Mouse (Mus musculus) thymus, adult 2 months (tissue): ENCODE results near the gene Mthfd1l. TPM values are rescaled to one million over a fixed set of nuclear protein-coding genes. Genes with fewer than 3 reads are reported as not detected.

ENCODE experiments used
- DNase-seq: peaks from one replicate; pipeline ENCODE4 v3.0.0; 2021
- H3K27ac ChIP-seq: fragments of 200-500 bp; 2 replicates; pipeline ENCODE4 v1.5.1; 2012; ENCODE audit warnings: low read length, control low read depth; ENCODE audit not compliant: control insufficient read depth, insufficient read depth
- H3K27me3 ChIP-seq: fragments of 200-500 bp; 2 replicates; pipeline ENCODE4 v1.6.1; 2012; ENCODE audit warnings: mild to moderate bottlenecking, low read length, moderate library complexity, mixed read lengths; ENCODE audit not compliant: control insufficient read depth, insufficient read depth
- H3K36me3 ChIP-seq: fragments of 200-500 bp; 2 replicates; pipeline ENCODE4 v1.6.1; 2012; ENCODE audit warnings: mild to moderate bottlenecking, low read length, moderate library complexity; ENCODE audit not compliant: control insufficient read depth, insufficient read depth
- H3K4me1 ChIP-seq: fragments of 200-500 bp; replicated peaks from 2 replicates; pipeline ENCODE4 v1.6.1; 2012; ENCODE audit warnings: low read length; ENCODE audit not compliant: control insufficient read depth, insufficient read depth
- H3K4me3 ChIP-seq: fragments of 200-500 bp; 2 replicates; pipeline ENCODE4 v1.5.1; 2012; ENCODE audit warnings: mild to moderate bottlenecking, low read length, control low read depth, moderate library complexity; ENCODE audit not compliant: control insufficient read depth, insufficient read depth
- CTCF ChIP-seq: fragments of 200-500 bp; IDR thresholded peaks from 2 replicates; pipeline ENCODE4 v1.5.1; 2012; ENCODE audit warnings: mild to moderate bottlenecking, control low read depth, low read length, moderate library complexity, borderline replicate concordance; ENCODE audit not compliant: control insufficient read depth, poor library complexity, insufficient read depth; ENCODE audit errors: extremely low read depth
- POLR2A ChIP-seq: fragments of 200-500 bp; IDR thresholded peaks from 2 replicates; pipeline ENCODE4 v1.6.1; 2012; ENCODE audit warnings: mild to moderate bottlenecking, low read length, control low read depth, moderate library complexity; ENCODE audit not compliant: control insufficient read depth, poor library complexity, insufficient read depth; ENCODE audit errors: extremely low read depth
- WGBS: fragments of 180-500 bp; shearing (Covaris S2); methylation state at CpG from one replicate; pipeline ENCODE4 v1.1.7; 2018; 5-methylcytosine and 5-hydroxymethylcytosine counted together
- polyA plus RNA-seq: library from polyadenylated mRNA; depleted of rRNA; stranded (reverse); fragments of >200 nt; gene quantifications from 2 replicates; pipeline ENCODE4 v1.2.3, GENCODE M21; 2012

The Mthfd1l gene
- polyA plus RNA-seq, 1 experiment: 8.7 TPM

DNA sequence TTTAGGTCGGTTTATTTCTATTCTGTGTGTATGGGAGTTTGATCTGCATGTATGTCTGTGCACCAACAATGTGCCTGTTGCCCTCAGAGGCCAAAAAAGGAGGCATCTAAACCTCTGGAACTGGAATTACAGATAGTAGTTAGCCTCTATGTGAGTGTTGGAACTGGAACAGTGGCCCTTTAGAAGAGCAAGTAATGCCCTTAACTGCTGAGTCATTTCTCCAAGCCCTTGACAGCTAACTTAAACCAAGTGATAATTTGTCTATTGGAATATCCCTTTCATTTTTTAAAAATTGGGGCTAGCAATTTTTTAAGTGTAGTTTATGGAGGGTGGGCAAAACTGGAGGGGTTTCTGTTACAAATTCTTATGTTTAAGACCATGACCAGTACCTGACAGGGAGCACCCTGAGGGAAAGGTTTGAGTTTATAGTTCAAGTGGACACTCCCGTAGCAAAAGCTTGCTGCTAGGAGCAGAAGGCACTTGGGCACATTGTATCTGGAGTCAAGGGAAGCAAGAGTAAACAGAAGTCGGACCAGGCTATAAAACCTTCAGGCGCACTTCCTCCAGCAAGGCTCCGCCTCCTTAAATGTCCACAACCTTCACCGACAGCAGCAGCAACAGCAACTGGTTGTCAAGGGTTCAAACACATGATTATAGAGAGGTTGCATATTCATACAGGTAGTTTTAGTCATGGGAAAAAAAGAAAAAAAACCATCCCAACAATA is 3.1 kb downstream of the Mthfd1l start:
- peaks cover 3% of the 10 kb centered on the region; the same call in 1 of the 2 replicates for H3K36me3 ChIP-seq
- H3K4me3 ChIP-seq: no peak overlapping the region
- DNase-seq: no peak
- TF ChIP-seq POLR2A (no peak), CTCF (no peak)
- WGBS: 74% methylated on average over 6 of the region's 6 CpGs
- no peaks in the 10 kb centered on the region for H3K27me3 ChIP-seq
- H3K4me1 ChIP-seq: peaks cover 2% of the 10 kb centered on the region; the same call in 1 of the 2 replicates
- H3K27ac ChIP-seq: no peak overlapping the region

GRCm38 (mm10) chr10:3976623-3977010 is 3.7 kb downstream of the Mthfd1l start:
- Histone ChIP-seq H3K4me3 (no peak overlapping the region), H3K27me3 (no peaks in the 10 kb centered on the region), H3K36me3 (peaks cover 3% of the 10 kb centered on the region; the same call in 1 of the 2 replicates), H3K4me1 (peaks cover 2% of the 10 kb centered on the region; the same call in 1 of the 2 replicates), H3K27ac (no peak overlapping the region)
- TF ChIP-seq CTCF (no peak), POLR2A (no peak)
- WGBS: 98% methylated on average over 4 of the region's 4 CpGs
- no peak for DNase-seq

GRCm38 (mm10) chr10:3978326-3978725 is 5.4 kb downstream of the Mthfd1l start:
- WGBS: 94% methylated on average over 3 of the region's 3 CpGs
- H3K36me3 ChIP-seq: peaks cover 3% of the 10 kb centered on the region; the same call in 1 of the 2 replicates
- H3K4me3 ChIP-seq: no peak overlapping the region
- DNase-seq: no peak
- no peak for TF ChIP-seq CTCF
- TF ChIP-seq POLR2A: no peak
- no peaks in the 10 kb centered on the region for H3K4me1 ChIP-seq
- H3K27ac ChIP-seq: no peak overlapping the region
- H3K27me3 ChIP-seq: no peaks in the 10 kb centered on the region

- peaks cover 3% of the 10 kb centered on the region; the same call in 1 of the 2 replicates for H3K36me3 ChIP-seq
- no peaks in the 10 kb centered on the region for H3K27me3 ChIP-seq
- no peaks in the 10 kb centered on the region for H3K4me1 ChIP-seq
- no peak overlapping the region for H3K4me3 ChIP-seq
- 97% methylated on average over 5 of the region's 5 CpGs for WGBS
- no peak for DNase-seq
- no peak for TF ChIP-seq CTCF
- TF ChIP-seq POLR2A: no peak
- no peak overlapping the region for H3K27ac ChIP-seq
Measured at GRCm38 (mm10) chr10:3978792-3979488, 6.0 kb downstream of the Mthfd1l start.

- Histone ChIP-seq H3K27me3 (no peaks in the 10 kb centered on the region), H3K36me3 (peaks cover 8% of the 10 kb centered on the region; the same call in 1 of the 2 replicates), H3K27ac (no peak overlapping the region), H3K4me1 (no peaks in the 10 kb centered on the region), H3K4me3 (no peak overlapping the region)
- WGBS: 87% methylated on average over 4 of the region's 4 CpGs
- no peak for DNase-seq
- TF ChIP-seq POLR2A (no peak), CTCF (no peak)
Measured at GRCm38 (mm10) chr10:3980231-3980630, 7.3 kb downstream of the Mthfd1l start.

GRCm38 (mm10) chr10:3990295-3990883 is 17.5 kb downstream of the Mthfd1l start:
- DNase-seq: no peak
- Histone ChIP-seq H3K27ac (no peak overlapping the region), H3K27me3 (no peaks in the 10 kb centered on the region), H3K36me3 (peaks cover 18% of the 10 kb centered on the region), H3K4me3 (no peak overlapping the region), H3K4me1 (no peaks in the 10 kb centered on the region)
- 96% methylated on average over 6 of the region's 6 CpGs for WGBS
- TF ChIP-seq CTCF: no peak
- TF ChIP-seq POLR2A: no peak
